Mouse (Mus musculus) hindbrain, embryonic 15.5 days (tissue): ENCODE data around the gene Klhdc4. TPM values are rescaled to one million over a fixed set of nuclear protein-coding genes. Genes with fewer than 3 reads are reported as not detected.

ENCODE experiments used
- ATAC-seq: fragments of 200-750 bp; cut with Nextera tagmentation; 2 replicates; pipeline ENCODE4 v1.8.0; 2017; ENCODE audit warnings: low read depth, moderate number of reproducible peaks, moderate TSS enrichment; ENCODE audit not compliant: low FRiP score
- H3K27ac ChIP-seq: fragments of 300-500 bp; sonication (generic); replicated peaks from 2 replicates; pipeline ENCODE4 v1.5.1; 2015; ENCODE audit warnings: mild to moderate bottlenecking, inconsistent platforms
- H3K27me3 ChIP-seq: fragments of 300-500 bp; sonication (generic); 2 replicates; pipeline ENCODE4 v1.6.1; 2015; ENCODE audit warnings: control low read depth, inconsistent platforms
- H3K36me3 ChIP-seq: fragments of 300-500 bp; sonication (generic); 2 replicates; pipeline ENCODE4 v1.6.1; 2015; ENCODE audit warnings: control low read depth, inconsistent platforms
- H3K4me1 ChIP-seq: fragments of 300-500 bp; sonication (generic); replicated peaks from 2 replicates; pipeline ENCODE4 v1.6.1; 2015; ENCODE audit warnings: control low read depth, inconsistent platforms
- H3K4me2 ChIP-seq: fragments of 300-500 bp; sonication (generic); 2 replicates; pipeline ENCODE4 v1.6.1; 2015; ENCODE audit warnings: moderate library complexity, mild to moderate bottlenecking, inconsistent platforms
- H3K4me3 ChIP-seq: fragments of 300-500 bp; sonication (generic); 2 replicates; pipeline ENCODE4 v1.5.1; 2015; ENCODE audit warnings: mild to moderate bottlenecking, inconsistent platforms
- H3K9ac ChIP-seq: fragments of 300-500 bp; sonication (generic); 2 replicates; pipeline ENCODE4 v1.6.1; 2015; ENCODE audit warnings: inconsistent platforms
- H3K9me3 ChIP-seq: fragments of 300-500 bp; sonication (generic); 2 replicates; pipeline ENCODE4 v1.6.1; 2016; ENCODE audit warnings: control low read depth, inconsistent platforms
- WGBS: fragments of 180-500 bp; shearing (Covaris S2); methylation state at CpG from one replicate; pipeline ENCODE4 v1.1.7; 2015; 5-methylcytosine and 5-hydroxymethylcytosine counted together
- polyA plus RNA-seq: library from polyadenylated mRNA; unstranded; fragments of >200 nt; fragmentation: Nextera tagmentation; extraction: Ambion mirVana; gene quantifications from 2 replicates; pipeline ENCODE4 v1.2.1, GENCODE M21; 2015

The Klhdc4 gene
- polyA plus RNA-seq, 1 experiment from 2014 or later = 46.5 TPM

GRCm38 (mm10) chr8:121861806-121862548, 32.6 kb upstream of the Klhdc4 start:
- H3K9me3 ChIP-seq = no peaks in the 10 kb centered on the region
- no peaks in the 10 kb centered on the region for H3K36me3 ChIP-seq
- ATAC-seq = no peak
- no peak overlapping the region for H3K4me2 ChIP-seq
- no peak overlapping the region for H3K9ac ChIP-seq
- no peaks in the 10 kb centered on the region for H3K4me1 ChIP-seq
- H3K27me3 ChIP-seq = no peaks in the 10 kb centered on the region
- H3K27ac ChIP-seq = no peak overlapping the region
- H3K4me3 ChIP-seq = no peak overlapping the region
- 75% methylated on average over 12 of the region's 12 CpGs for WGBS

GRCm38 (mm10) chr8:121861276-121861675, 31.9 kb upstream of the Klhdc4 start:
- H3K9me3 ChIP-seq = no peaks in the 10 kb centered on the region
- H3K27ac ChIP-seq = no peak overlapping the region
- H3K4me2 ChIP-seq = no peak overlapping the region
- no peak overlapping the region for H3K9ac ChIP-seq
- no peaks in the 10 kb centered on the region for H3K27me3 ChIP-seq
- H3K4me3 ChIP-seq = no peak overlapping the region
- WGBS = 69% methylated on average over 6 of the region's 6 CpGs
- no peaks in the 10 kb centered on the region for H3K4me1 ChIP-seq
- no peak for ATAC-seq
- no peaks in the 10 kb centered on the region for H3K36me3 ChIP-seq

- H3K4me3 ChIP-seq = no peak overlapping the region
- WGBS = 54% methylated on average over 2 of the region's 2 CpGs
- H3K27ac ChIP-seq = no peak overlapping the region
- no peak overlapping the region for H3K9ac ChIP-seq
- no peaks in the 10 kb centered on the region for H3K27me3 ChIP-seq
- no peak for ATAC-seq
- no peak overlapping the region for H3K4me2 ChIP-seq
- H3K9me3 ChIP-seq = no peaks in the 10 kb centered on the region
- H3K36me3 ChIP-seq = no peaks in the 10 kb centered on the region
- H3K4me1 ChIP-seq = no peaks in the 10 kb centered on the region
Observed at GRCm38 (mm10) chr8:121857747-121858146, 28.4 kb upstream of the Klhdc4 start.

- WGBS = 39% methylated on average over 9 of the region's 9 CpGs
- Histone ChIP-seq H3K27me3 (no peaks in the 10 kb centered on the region), H3K36me3 (no peaks in the 10 kb centered on the region), H3K9me3 (no peaks in the 10 kb centered on the region), H3K27ac (no peak overlapping the region), H3K9ac (no peak overlapping the region), H3K4me3 (no peak overlapping the region), H3K4me2 (no peak overlapping the region), H3K4me1 (no peaks in the 10 kb centered on the region)
- no peak for ATAC-seq
Observed at GRCm38 (mm10) chr8:121857331-121857730, 28.0 kb upstream of the Klhdc4 start.

- Histone ChIP-seq H3K9ac (no peak overlapping the region), H3K9me3 (no peaks in the 10 kb centered on the region), H3K4me2 (no peak overlapping the region), H3K4me1 (peaks cover 5% of the 10 kb centered on the region), H3K27me3 (no peaks in the 10 kb centered on the region), H3K36me3 (no peaks in the 10 kb centered on the region), H3K4me3 (no peak overlapping the region), H3K27ac (no peak overlapping the region)
- ATAC-seq = no peak
- 82% methylated on average over 14 of the region's 14 CpGs for WGBS
Observed at GRCm38 (mm10) chr8:121856071-121856746, 26.8 kb upstream of the Klhdc4 start.

GRCm38 (mm10) chr8:121853586-121853985, 24.2 kb upstream of the Klhdc4 start:
- 95% methylated on average over 2 of the region's 2 CpGs for WGBS
- H3K9me3 ChIP-seq = no peaks in the 10 kb centered on the region
- H3K4me1 ChIP-seq = peaks cover 16% of the 10 kb centered on the region
- H3K4me3 ChIP-seq = no peak overlapping the region
- no peak overlapping the region for H3K9ac ChIP-seq
- ATAC-seq = no peak
- no peak overlapping the region for H3K4me2 ChIP-seq
- H3K36me3 ChIP-seq = no peaks in the 10 kb centered on the region
- no peaks in the 10 kb centered on the region for H3K27me3 ChIP-seq
- H3K27ac ChIP-seq = no peak overlapping the region

GRCm38 (mm10) chr8:121852464-121852863, 23.1 kb upstream of the Klhdc4 start:
- no peak overlapping the region for H3K4me3 ChIP-seq
- peaks cover 16% of the 10 kb centered on the region for H3K4me1 ChIP-seq
- H3K4me2 ChIP-seq = no peak overlapping the region
- H3K9ac ChIP-seq = no peak overlapping the region
- 71% methylated on average over 7 of the region's 7 CpGs for WGBS
- H3K27me3 ChIP-seq = no peaks in the 10 kb centered on the region
- H3K36me3 ChIP-seq = no peaks in the 10 kb centered on the region
- no peak for ATAC-seq
- H3K9me3 ChIP-seq = no peaks in the 10 kb centered on the region
- H3K27ac ChIP-seq = no peak overlapping the region

GRCm38 (mm10) chr8:121851716-121852115, 22.3 kb upstream of the Klhdc4 start:
- H3K36me3 ChIP-seq = no peaks in the 10 kb centered on the region
- H3K4me3 ChIP-seq = no peak overlapping the region
- peaks cover 16% of the 10 kb centered on the region for H3K4me1 ChIP-seq
- WGBS = 59% methylated on average over 7 of the region's 7 CpGs
- no peaks in the 10 kb centered on the region for H3K9me3 ChIP-seq
- 0 out of 2 replicates have a peak overlapping the region, but pooled peaks have one; percentile 41 for H3K9ac ChIP-seq
- no peak for ATAC-seq
- no peak overlapping the region for H3K27ac ChIP-seq
- peak overlapping the region; percentile 46; the same call in 1 of the 2 replicates for H3K4me2 ChIP-seq
- no peaks in the 10 kb centered on the region for H3K27me3 ChIP-seq

GRCm38 (mm10) chr8:121850821-121851470, 21.6 kb upstream of the Klhdc4 start:
- H3K4me3 ChIP-seq = peak overlapping the region; percentile 19; the same call in 1 of the 2 replicates

GRCm38 (mm10) chr8:121850436-121850820, 21.1 kb upstream of the Klhdc4 start:
- no peaks in the 10 kb centered on the region for H3K36me3 ChIP-seq
- WGBS = 50% methylated on average over 12 of the region's 12 CpGs
- H3K4me3 ChIP-seq = no peak overlapping the region
- no peaks in the 10 kb centered on the region for H3K9me3 ChIP-seq
- no peak for ATAC-seq
- H3K27me3 ChIP-seq = no peaks in the 10 kb centered on the region
- H3K4me2 ChIP-seq = peak overlapping the region; percentile 46
- H3K4me1 ChIP-seq = peaks cover 16% of the 10 kb centered on the region
- no peak overlapping the region for H3K27ac ChIP-seq
- no peak overlapping the region for H3K9ac ChIP-seq

More at GRCm38 (mm10) chr8:121850821-121851470, 21.6 kb upstream of the Klhdc4 start:
- Histone ChIP-seq H3K27ac (0 out of 2 replicates have a peak overlapping the region, but pooled peaks have one; percentile 33), H3K36me3 (no peaks in the 10 kb centered on the region), H3K9ac (peak overlapping the region; percentile 41), H3K9me3 (no peaks in the 10 kb centered on the region), H3K4me2 (peak overlapping the region; percentile 46), H3K4me1 (peaks cover 16% of the 10 kb centered on the region), H3K27me3 (no peaks in the 10 kb centered on the region)
- ATAC-seq = peak; percentile 76
- WGBS = 4% methylated on average over 24 of the region's 24 CpGs

GRCm38 (mm10) chr8:121850018-121850417, 20.6 kb upstream of the Klhdc4 start:
- Histone ChIP-seq H3K9ac (no peak overlapping the region), H3K4me1 (peaks cover 16% of the 10 kb centered on the region), H3K27me3 (no peaks in the 10 kb centered on the region), H3K9me3 (no peaks in the 10 kb centered on the region), H3K27ac (no peak overlapping the region), H3K4me3 (no peak overlapping the region), H3K36me3 (no peaks in the 10 kb centered on the region), H3K4me2 (no peak overlapping the region)
- ATAC-seq = no peak
- 14% methylated on average over 6 of the region's 6 CpGs for WGBS

GRCm38 (mm10) chr8:121849303-121849702, 19.9 kb upstream of the Klhdc4 start:
- WGBS = 71% methylated on average over 9 of the region's 9 CpGs

More at GRCm38 (mm10) chr8:121849303-121849702, 19.9 kb upstream of the Klhdc4 start:
- H3K27ac ChIP-seq = no peak overlapping the region
- no peak overlapping the region for H3K9ac ChIP-seq
- no peaks in the 10 kb centered on the region for H3K9me3 ChIP-seq
- H3K4me2 ChIP-seq = no peak overlapping the region
- no peaks in the 10 kb centered on the region for H3K27me3 ChIP-seq
- no peaks in the 10 kb centered on the region for H3K36me3 ChIP-seq
- no peak overlapping the region for H3K4me3 ChIP-seq
- peaks cover 16% of the 10 kb centered on the region for H3K4me1 ChIP-seq
- ATAC-seq = no peak
